Mouse (Mus musculus) liver, adult (tissue): ENCODE data around the gene Gm13288.
"Not testable (repeated sequence)": the region's sequence is repeated elsewhere in the genome, so short reads cannot be mapped to it uniquely, and the experiment has no call there.

Experiments
- GATA4 ChIP-seq: IDR thresholded peaks from 2 replicates; pipeline ENCODE4 v1.6.1; 2014; ENCODE audit warnings: mild to moderate bottlenecking, low read length; ENCODE audit not compliant: insufficient replicate concordance

Gene Gm13288

DNA sequence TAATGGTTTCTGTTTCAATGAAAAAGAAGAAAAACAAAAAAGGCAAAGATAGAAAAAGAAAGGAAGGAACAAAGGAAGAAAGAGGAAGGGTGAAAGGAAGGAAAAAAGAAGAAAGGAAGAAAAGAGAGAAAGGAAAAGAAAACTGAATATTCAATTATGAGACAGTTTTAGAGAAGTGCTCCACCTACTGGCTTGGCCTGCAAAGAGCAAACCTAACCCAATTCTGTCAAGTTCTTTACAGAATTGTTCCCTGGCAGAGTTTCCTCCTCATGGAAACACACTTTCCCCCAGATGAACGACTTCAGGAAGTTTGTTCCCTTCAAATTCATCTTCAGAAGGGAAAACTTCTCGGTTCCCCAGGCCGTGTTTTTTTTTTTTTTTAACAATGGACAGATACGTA lies 17.7 kb downstream of the Gm13288 start:
- no peak for TF ChIP-seq GATA4

DNA sequence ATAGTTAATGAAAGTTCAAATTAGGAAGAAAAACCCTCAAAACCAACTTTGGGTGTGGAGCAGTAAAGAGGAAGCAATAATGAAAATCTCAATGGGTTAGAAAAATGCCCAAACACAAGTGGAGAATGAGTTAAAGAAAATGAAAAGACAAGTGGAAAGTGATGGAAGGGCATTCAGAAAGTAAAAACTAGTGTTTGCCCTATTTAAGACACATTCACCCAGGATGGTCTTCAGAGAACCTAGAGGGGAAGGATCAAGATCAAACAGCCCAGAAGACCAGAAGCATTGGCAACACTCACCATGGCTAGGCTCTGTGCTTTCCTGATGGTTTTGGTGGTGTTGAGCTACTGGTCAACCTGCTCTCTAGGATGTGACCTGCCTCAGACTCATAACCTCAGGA lies 21.8 kb downstream of the Gm13288 start, which contains the start of gene Ifna6:
Gene Ifna6, plus strand, starts transcription at position 301 of the 400 bp plus-strand sequence.
- TF ChIP-seq GATA4, result not testable (repeated sequence)

DNA sequence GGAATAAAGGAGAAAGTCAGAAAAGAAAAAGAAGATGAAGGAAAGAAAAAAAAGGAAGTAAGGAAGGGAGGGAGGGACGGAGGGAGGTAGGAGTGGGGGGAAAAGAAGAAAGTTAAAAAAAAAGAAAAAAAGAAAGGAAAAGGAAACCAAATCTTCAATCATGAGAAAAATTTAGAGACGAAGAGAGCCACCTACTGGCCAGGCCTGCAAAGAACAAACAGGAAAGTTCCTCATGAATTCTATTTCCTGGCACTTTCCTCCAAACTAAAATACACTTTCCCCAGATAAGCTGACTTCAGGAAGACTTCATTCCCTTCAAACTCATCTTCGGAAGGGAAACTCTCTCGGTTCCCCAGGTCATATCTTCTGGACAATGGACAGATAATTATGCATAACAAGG lies 25.2 kb downstream of the Gm13288 start:
- TF ChIP-seq GATA4, result no peak

DNA sequence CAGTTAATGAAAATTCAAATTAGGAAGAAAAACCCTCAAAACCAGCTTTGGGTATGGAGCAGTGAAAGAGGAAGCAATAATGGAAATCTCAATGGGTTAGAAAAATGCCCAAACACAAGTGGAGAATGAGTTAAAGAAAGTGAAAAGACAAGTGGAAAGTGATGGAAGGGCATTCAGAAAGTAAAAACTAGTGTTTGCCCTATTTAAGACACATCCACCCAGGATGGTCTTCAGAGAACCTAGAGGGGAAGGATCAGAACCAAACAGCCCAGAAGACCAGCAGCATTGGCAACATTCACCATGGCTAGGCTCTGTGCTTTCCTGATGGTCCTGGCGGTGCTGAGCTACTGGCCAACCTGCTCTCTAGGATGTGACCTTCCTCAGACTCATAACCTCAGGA lies 29.9 kb downstream of the Gm13288 start, which contains the start of gene Ifna5:
Gene Ifna5, plus strand, starts transcription at position 301 of the 400 bp plus-strand sequence.
- TF ChIP-seq GATA4, result not testable (repeated sequence)

DNA sequence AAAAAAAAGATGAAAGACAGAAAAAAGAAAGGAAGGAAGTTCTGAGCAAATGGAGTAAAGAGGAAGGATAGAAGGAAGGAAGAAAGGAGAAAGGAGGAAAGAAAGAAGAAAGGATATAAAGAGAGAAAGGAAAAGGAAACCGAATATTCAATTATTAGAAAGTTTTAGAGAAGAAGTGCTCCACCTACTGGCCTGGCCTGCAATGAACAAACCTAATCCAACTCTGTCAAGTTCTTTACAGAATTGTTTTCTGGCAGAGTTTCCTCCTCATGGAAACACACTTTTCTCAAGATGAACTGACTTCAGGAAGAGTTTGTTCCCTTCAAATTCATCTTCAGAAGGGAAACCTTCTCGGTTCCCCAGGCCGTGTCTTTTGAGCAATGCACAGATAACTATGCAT lies 33.5 kb downstream of the Gm13288 start:
- TF ChIP-seq GATA4, result no peak

DNA sequence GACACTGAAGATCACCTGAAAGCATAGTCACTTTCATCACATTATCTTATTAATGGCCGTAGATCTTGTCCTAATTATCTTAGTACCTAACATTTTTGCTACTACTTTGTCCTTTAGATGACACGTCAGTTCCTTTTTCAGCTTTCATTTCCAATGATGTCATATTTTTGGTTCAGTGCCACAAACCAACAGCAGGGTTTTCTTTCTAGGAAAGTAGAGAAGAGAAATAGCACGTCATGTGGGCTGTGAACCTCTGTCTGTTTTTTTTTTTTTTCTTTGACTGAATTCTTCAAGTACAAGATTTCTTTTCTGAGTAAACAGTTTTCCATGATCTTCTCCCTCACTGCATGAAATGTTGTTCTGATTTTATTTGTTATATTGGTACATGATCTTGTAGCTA lies 34.7 kb downstream of the Gm13288 start:
- TF ChIP-seq GATA4, result no peak

DNA sequence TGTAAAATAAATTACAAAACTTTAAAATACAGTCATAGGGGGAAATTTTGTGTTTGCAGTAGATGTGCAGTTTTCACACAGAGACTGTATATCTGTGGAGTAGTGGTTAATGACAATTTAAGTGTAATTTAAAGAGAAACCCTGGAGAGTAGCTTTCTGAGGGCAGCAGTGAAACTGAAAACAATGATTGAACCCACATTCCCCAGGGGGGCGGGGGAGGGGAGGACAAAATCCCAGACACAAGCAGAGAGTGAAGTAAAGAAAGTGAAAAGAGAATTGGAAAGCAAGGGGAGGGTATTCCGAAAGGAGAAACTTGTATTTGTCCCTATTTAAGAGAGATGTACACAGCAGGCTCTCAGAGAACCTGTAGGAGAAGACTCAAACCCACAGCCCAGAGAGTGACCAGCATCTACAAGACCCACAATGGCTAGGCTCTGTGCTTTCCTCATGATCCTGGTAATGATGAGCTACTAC lies 36.1 kb downstream of the Gm13288 start, which contains the start of gene Ifna4:
Gene Ifna4, plus strand, starts transcription at position 424 of the 474 bp plus-strand sequence.
- no peak for TF ChIP-seq GATA4

DNA sequence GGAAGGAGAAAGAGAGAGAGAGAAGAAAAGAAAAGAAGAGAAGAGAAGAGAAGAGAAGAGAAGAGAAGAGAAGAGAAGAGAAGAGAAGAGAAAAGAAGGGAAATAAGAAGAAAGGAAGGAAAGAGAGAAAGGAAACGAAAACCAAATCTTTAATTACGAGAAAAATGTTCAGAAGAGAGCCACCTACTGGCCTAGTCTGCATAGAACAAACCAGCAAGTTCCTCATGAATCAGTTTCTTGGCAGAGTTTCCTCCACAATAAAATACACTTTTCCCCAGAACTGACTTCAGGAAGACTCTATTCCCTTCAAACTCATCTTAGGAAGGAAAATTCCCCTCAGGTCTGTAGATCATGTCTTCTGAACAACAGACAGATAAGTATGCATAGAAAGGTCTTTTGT lies 40.0 kb downstream of the Gm13288 start:
- no peak for TF ChIP-seq GATA4

DNA sequence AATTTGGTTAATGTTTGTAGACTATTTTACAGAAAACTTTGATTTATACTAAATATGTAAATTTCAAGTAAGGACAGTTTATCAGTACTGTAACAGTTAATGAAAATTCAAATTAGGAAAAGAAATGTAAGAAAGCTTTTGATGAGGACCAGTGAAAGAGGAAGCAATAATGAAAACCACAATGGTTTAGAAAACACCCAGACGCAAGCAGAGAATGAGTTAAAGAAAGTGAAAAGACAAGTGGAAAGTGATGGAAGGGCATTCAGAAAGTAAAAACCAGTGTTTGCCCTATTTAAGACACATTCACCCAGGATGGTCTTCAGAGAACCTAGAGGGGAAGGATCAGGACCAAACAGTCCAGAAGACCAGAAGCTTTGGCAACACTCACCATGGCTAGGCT lies 44.4 kb downstream of the Gm13288 start, which contains the start of gene Ifna1:
Gene Ifna1, plus strand, starts transcription at position 390 of the 400 bp plus-strand sequence.
- no peak for TF ChIP-seq GATA4

DNA sequence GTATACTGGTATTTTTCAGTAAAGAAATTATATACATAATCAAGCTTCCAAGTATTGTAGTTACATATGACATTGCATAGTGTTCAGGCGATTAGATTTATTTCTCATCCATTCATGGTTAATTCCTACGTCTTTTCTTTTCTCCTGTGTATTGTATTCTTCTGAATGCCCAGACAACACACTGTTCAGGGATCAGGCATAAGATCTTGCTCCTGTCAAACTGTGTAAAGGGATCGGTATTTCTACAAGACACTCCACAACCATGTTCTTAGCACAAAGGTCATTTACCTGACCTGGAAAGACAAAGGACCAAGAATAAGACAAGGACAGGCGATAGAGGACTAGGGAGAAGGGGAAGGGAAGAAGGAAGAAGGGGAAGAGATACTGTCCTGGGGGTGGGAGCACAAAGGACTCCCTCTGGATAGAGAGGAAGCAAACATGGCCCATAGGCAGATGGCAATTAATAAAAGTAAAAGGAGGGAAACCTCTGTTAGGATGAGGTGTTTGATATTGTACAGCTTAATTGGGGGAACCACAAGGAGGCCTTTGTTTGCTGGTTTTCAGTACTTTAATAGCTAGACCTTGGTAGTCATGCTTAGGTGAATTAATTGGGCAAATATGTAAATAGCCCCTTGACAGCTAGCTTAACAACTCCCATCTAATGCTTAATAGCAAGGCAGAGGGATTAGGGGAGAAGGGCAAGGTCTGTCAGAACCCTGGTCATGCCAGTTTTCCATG lies 45.9 kb downstream of the Gm13288 start:
- TF ChIP-seq GATA4, result no peak
